Mouse (Mus musculus) fat pad, adult 2 months (tissue): Measurements from ENCODE around the gene Bahcc1.

ENCODE experiments used
- DNase-seq: peaks from one replicate; pipeline ENCODE4 v3.0.0-alpha.2; 2011; ENCODE audit warnings: low read depth, low spot score; ENCODE audit errors: extremely low read depth

Bahcc1 gene

GRCm38 (mm10) chr11:120232230-120233097 is at the start of gene Bahcc1:
TSS of gene Bahcc1 (plus strand) at chr11:120232947.
- peak; percentile 90 for DNase-seq

DNA sequence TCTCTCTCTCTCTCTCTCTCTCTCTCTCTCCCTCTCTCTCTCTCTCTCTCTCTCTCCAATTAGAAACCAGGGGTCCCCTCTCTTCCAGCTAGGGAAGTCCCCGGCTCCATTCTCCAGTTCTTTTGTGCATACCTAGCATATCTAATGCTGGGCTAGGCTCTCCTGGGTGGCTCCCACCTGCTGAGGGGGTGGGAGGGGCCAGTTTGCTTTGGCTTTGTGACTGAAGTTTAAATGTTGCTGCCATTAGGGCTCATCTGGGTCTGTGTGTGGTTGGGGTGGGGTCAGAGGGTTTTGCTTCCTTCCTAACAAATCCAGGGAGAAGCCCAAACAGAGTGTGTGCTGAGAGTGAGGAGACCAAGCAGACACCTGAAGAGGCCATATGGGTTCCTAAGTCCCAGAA is 49.6 kb upstream of the Bahcc1 start:
- no peak for DNase-seq

DNA sequence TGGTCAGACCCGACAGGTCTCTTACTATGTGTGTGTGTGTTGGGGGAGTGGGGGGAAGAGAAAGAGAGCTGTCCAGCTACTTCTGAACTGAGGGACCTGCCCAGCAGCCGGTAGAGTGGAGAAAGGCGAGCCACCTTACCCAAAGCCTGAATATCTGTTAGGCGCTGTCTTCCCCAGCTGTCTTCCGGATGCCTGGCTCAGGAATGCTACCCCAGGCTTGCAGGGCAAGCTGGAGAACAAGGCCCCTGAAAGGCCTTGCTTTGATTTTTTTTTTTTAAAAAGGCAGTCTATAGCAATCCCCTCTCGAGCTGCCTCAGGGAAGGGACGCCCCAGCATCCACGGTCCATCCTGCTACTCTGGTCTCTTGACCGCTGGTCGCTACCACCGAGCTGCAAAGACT is 49.0 kb upstream of the Bahcc1 start:
- no peak for DNase-seq

GRCm38 (mm10) chr11:120184371-120185315 is 48.1 kb upstream of the Bahcc1 start:
- no peak for DNase-seq

- no peak for DNase-seq
Measured at GRCm38 (mm10) chr11:120185316-120186141, 47.2 kb upstream of the Bahcc1 start.

DNA sequence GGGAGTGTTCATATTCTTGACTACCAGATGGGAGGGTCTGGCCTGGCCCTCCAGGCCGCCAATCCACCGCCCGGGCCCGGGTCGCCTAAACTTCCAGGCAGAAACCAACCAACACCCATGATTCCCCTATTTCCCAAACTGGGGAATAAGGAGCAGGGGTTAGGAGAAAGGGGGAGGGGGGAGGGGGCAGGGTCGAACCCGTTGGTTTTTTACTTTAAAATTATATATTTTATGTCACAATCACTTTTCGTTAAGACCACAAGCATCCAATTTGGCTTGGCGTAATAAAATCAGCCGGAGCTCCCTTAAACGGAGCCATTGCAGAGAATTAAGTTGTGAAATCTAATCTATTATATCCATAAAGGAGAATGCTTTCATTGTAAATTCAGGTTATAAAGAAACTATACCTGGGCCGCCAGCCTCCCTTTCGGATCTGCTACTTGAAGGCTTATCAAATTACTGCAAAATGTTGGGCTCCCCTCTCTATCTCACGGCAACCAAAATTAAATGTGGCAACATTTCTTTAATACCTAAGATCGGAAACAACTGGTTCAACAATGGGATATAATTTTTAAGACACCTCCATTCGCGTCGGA is 46.5 kb upstream of the Bahcc1 start:
- no peak for DNase-seq

DNA sequence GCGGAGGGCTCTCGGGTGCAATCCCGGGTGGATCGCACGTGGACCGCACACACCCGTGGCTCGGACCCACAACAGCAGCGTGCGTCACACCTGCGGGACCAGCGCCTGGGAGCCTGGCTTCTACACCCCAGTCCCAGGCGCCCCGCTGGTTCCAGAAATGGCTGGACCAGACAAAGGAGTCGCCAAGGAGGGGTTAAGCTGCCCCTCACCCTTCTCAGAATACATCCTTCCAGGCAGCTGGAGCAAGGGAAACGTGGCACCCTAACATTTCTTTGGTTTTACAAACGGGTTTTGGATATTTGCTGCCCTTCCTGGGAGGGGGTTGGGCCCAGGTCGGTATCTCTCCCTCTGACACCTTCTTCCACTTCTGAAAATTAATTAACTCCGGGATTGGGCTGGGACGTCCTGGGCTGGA is 45.9 kb upstream of the Bahcc1 start:
- DNase-seq, result no peak

- no peak for DNase-seq
Measured at GRCm38 (mm10) chr11:120187236-120188101, 45.3 kb upstream of the Bahcc1 start.

DNA sequence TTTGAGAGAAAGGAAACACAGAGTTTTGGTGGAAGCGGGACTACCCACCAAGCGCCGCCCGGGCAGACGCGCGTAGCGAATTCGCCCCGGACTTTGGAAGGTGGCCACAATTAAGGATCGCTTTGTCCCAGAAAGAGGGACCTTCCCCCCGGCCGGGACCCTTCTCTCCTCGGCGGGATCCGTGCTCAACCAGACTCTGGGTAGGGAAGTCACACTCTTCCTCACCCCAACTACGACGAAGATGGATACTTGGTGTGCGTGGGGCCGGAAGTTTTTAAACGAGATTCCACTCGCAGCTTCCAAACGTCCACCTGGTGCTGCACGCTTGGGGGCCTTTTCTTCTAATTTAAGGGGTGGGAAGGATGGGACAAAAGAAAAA is 44.7 kb upstream of the Bahcc1 start:
- DNase-seq, result no peak

DNA sequence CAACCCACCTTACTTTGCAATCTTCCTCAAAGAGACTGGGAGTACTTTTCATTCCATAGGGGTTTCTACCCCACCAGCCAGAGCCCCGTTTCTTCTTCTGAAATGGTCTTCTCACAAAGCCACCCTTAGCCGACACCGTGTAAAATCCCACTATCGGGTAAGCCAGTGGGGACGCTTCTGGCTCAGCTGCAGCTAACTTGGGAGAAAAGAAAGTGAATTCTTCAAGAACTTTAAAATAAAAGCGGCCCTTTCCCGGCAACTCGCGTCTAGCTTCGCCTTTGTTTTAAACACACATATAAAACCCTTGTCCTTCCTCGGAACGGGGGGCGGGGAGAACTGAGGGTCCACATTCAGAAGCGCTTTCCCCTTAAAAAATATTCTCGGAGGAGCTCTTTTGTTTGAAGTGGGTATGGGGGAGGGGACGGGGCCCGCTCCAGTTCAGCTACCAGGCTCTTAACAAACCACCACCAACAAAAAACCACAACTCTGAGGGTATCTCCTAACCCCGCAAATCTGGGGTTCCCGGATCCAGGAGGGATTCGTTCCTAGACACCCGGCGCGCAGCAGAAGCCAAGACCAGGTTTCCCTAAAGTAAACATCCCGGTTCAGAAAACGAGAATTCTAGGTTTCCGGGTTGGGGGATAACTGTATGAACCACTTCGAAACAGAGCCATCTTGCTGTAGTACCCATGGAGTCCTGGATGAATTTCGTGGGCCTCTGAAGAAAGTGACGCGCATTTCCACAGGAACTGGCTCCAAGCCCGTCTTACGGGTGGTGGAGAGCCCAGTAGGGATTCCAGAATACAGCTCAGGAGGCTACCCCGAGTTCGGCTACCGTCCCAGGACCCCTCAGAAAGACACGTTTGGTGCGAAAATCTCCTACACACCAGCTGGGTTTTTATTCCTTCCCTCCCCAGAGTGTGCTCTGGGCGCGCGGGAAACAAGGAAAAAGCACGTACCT is 44.0 kb upstream of the Bahcc1 start:
- DNase-seq, result no peak

GRCm38 (mm10) chr11:120189459-120190312 is 43.1 kb upstream of the Bahcc1 start:
- peak; percentile 59 for DNase-seq

DNA sequence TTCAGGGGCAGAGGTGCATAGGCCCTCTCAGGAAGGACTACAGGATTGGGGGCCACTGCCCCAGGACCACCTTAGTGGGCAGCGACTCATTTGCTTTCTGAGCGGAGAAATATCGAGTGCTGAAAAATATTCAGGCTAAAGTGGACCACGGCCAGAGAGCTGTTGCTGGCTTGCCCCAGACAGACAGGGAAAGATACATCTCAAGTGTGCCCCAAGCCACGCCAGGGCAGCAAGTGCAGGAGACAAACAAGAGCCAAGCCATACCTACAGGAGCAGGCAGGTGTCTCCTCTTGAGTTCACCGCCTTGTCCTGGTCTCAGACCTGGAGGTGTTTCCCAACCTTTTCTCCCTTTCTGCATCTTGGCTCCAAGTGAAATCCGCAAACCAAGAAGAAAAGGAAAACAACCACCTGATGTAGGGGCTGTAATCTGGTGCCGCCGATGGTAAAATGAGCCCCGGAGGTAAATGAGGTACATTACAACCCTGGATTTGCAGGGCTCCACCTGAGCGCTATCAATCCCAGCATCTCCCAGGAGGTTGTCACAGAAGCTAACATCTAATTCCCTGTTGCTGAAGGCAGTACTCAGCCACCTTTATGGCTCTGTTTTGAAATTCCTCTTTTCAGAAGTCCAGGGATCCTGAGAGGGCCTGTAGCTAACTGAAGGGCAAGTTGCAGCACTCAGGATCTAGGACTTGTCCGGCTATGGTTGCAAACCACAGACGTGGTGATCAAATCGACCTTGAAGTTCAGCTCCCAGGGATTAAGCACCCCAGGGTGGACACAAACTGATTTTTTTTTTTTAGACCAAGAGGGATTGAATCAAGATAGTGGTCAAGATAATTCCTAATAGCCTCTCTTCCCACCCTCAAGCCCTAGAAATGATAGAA is 42.0 kb upstream of the Bahcc1 start:
- DNase-seq, result peak; percentile 87

DNA sequence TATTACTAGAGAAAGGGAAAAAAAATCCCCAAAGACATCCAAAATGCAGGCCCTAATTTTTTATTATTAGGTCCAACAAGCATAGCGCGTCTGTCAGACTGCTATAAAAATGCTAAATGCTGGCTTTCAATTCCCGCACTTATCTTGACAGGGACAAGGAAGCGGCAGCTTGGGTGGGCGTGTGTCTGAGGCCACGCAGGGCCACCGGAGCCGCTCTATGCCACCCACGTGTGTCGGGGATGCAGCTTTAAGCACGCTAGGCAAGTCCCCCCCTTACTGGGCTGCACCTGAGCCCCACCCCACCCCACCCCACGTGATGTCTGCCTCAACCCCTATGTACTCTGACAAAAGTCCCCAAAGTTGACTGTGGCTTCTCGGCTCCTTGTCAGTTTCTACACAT is 33.9 kb upstream of the Bahcc1 start:
- no peak for DNase-seq

DNA sequence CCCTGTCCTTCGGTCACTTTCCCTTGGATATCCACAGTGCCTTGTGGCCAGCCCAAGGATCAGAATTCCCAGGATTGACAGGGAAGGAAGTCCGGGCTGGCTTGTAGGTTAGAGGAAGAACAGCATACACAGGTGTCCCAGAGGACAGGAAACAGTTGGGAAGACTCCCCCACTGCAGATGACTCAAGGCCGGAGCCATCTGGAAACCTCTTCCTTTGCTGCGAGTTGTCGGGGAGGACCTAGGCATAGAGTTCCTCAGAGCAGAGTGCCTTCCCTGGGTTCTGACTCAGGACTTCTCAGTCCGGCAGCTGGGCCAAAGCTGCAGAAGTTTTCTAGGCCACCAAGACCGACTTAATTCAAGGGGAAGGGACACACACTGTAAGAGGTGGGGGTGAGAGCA is 33.0 kb upstream of the Bahcc1 start:
- DNase-seq, result no peak

DNA sequence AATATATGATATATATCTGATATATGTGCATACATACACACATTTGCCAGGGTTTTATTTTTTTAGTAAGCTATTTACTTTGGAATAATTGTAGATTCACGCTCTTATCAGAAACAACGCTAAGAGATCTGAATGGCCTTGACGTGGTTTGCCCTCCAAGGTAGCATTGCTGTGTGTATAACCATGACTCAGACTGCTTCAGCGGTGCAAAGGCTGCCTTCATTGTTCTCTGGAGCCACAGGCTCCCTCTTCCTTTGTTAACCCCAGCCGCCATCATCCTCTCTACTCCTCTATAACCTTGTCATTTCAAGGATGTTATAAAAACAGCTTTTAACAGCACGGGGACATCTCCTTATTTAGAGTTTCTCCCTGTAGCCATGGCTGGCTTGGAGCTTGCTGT is 32.1 kb upstream of the Bahcc1 start:
- no peak for DNase-seq

DNA sequence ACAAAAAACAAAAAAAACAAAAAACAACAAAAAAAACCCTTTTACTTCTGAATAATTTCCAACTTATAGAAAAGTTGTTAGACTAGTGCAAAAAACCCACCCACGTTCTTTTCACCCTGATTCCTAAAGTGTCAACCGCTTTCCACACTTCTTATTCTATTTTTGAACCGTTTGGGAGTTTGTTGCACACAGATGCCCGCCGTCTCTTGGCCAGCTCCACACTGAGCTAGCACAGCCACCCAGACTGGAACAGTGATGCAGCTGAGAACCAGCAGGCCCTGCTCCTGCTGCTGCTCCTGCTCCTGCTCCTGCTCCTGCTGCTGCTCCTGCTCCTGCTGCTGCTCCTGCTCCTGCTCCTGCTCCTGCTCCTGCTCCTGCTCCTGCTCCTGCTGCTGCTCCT is 28.5 kb upstream of the Bahcc1 start:
- DNase-seq, result no peak
